24 mouse cellular contexts compared by ENCODE assay signal in genomic region chr15:89478622-89479021, GRCm38 (mm10). TPM values are rescaled to one million over a fixed set of nuclear protein-coding genes. Genes with fewer than 3 reads are reported as not detected.
"Had no signal": no experiment of that assay in that cellular context is flagged by ENCODE, and none has a peak within 500 bp of the region (broad histone marks: within the 10 kb centered on the region; RNA-seq: fewer than 3 reads in every experiment).

No protein-coding gene starts in this region.

- ATAC-seq: midbrain, embryonic 16.5 days had no signal

- H3K4me2 ChIP-seq: liver, embryonic 15.5 days; lung, embryonic 14.5 days; midbrain, embryonic 12.5 days; neural tube, embryonic 13.5 days; neural tube, embryonic 15.5 days had no signal

- DNase-seq: lung, adult 18-20 months; lung, embryonic 14.5 days; lung, postnatal 10 days; lung, postnatal 4 days; midbrain, embryonic 14.5 days; retina, postnatal 1 day; right cerebral cortex, adult 18-20 months; right cerebral cortex, postnatal 25 days; right cerebral cortex, postnatal 4 days; spleen, adult 18-20 months; thymus, adult 2 months; thymus, postnatal 25 days; thymus, postnatal 4 days had no signal

- H3K4me3 ChIP-seq: liver, embryonic 15.5 days; midbrain, embryonic 10.5 days; midbrain, embryonic 12.5 days; myocyte; neural tube, embryonic 13.5 days; neural tube, embryonic 15.5 days had no signal

- H3K9ac ChIP-seq: liver, embryonic 15.5 days; lung, embryonic 14.5 days; midbrain, embryonic 12.5 days; neural tube, embryonic 13.5 days; neural tube, embryonic 15.5 days had no signal

- H3K9me3 ChIP-seq: liver, embryonic 15.5 days; midbrain, embryonic 10.5 days; midbrain, embryonic 12.5 days; neural tube, embryonic 13.5 days; neural tube, embryonic 15.5 days had no signal

- H3K27ac ChIP-seq: liver, embryonic 15.5 days; midbrain, embryonic 10.5 days; midbrain, embryonic 12.5 days; neural tube, embryonic 13.5 days; neural tube, embryonic 15.5 days had no signal

- H3K27me3 ChIP-seq: liver, embryonic 15.5 days; neural tube, embryonic 13.5 days; neural tube, embryonic 15.5 days had no signal

- H3K36me3 ChIP-seq: liver, embryonic 15.5 days; midbrain, embryonic 10.5 days; midbrain, embryonic 12.5 days; neural tube, embryonic 13.5 days; neural tube, embryonic 15.5 days had no signal

RNA-seq across cellular contexts. Expression of gene Mapk8ip2, which starts 24.9 kb away (rescaled TPM):
- total RNA-seq: megakaryocyte-erythroid progenitor cell, adult 5-6 weeks had no signal

RNA-seq across cellular contexts. Expression of gene Gm44502, which starts 49.1 kb away (rescaled TPM):
- total RNA-seq: megakaryocyte-erythroid progenitor cell, adult 5-6 weeks had no signal
- polyA plus RNA-seq: liver, embryonic 15.5 days; lung, embryonic 14.5 days; lung, embryonic 16.5 days; midbrain, embryonic 10.5 days; midbrain, embryonic 12.5 days; midbrain, embryonic 14.5 days; midbrain, embryonic 16.5 days; neural tube, embryonic 13.5 days; neural tube, embryonic 15.5 days; stomach, embryonic 14.5 days; stomach, embryonic 16.5 days had no signal
